Mouse (Mus musculus): ENCODE measurements at regions not wholly inside any gene's neighbourhood (a gene's known extent, or its start where the extent isn't known, plus 50 kb on each side); places are given as distances from the start of the nearest gene placed in this dataset.
A peak's percentile ranks its signal among the peaks of the same experiment; 100 is the strongest.

GRCm38 (mm10) chr1:130276885-130277284, 145.9 kb downstream of the Cd55b start (continued):
- TF ChIP-seq ZKSCAN1 (IDR thresholded peaks at IDR 0.05; ENCODE audit: low read depth, low read length) = no peak

GRCm38 (mm10) chr1:130276005-130276404, 146.8 kb downstream of the Cd55b start:
- H3K27ac ChIP-seq (ENCODE audit: control insufficient read depth, low read depth, low read length) = peak overlapping the region; percentile 29; the same call in 1 of the 2 replicates
- no peak overlapping the region for H3K9ac ChIP-seq (ENCODE audit: control insufficient read depth, low read depth, low read length, poor library complexity, severe bottlenecking)
- H3K27me3 ChIP-seq (ENCODE audit: control insufficient read depth in 1 of 2, insufficient read depth in 2 of 2, low read length in 2 of 2) = no peaks in the 10 kb centered on the region
- peaks cover 0 to 25% of the 10 kb centered on the region in 2 experiments; a peak in 2 of 4 replicates for H3K36me3 ChIP-seq (ENCODE audit: control insufficient read depth in 1 of 2, insufficient read depth in 2 of 2, low read length in 2 of 2)
- H3K79me2 ChIP-seq (ENCODE audit: control insufficient read depth, insufficient read depth, low read length, poor library complexity) = no peaks in the 10 kb centered on the region
- no peak overlapping the region for H3K4me3 ChIP-seq (ENCODE audit: control insufficient read depth in 1 of 2, insufficient read depth in 1 of 2, low read depth in 2 of 2, low read length in 2 of 2)
- TF ChIP-seq E2F4 (IDR thresholded peaks at IDR 0.05; ENCODE audit: borderline replicate concordance, low read depth, low read length) (no peak), POLR2AphosphoS2 (IDR thresholded peaks at IDR 0.05; ENCODE audit: low read length) (no peak), ZNF384 (IDR thresholded peaks at IDR 0.05; ENCODE audit: low read depth, low read length) (no peak), MYC (IDR thresholded peaks at IDR 0.05; ENCODE audit: low read depth, low read length) (no peak), NRF1 (IDR thresholded peaks at IDR 0.05; ENCODE audit: insufficient read depth, low read depth, low read length, poor library complexity, severe bottlenecking) (no peak), TCF12 (IDR thresholded peaks at IDR 0.05; ENCODE audit: low read depth, low read length) (0 out of 2 replicates have a peak, but pooled peaks have one; percentile 23), USF2 (IDR thresholded peaks at IDR 0.05; ENCODE audit: borderline replicate concordance in 1 of 2, insufficient read depth in 1 of 2, low read depth in 1 of 2, low read length in 2 of 2) (no peak), POLR2AphosphoS5 (IDR thresholded peaks at IDR 0.05; ENCODE audit: borderline replicate concordance, low read depth, low read length) (no peak), BHLHE40 (IDR thresholded peaks at IDR 0.05; ENCODE audit: borderline replicate concordance, low read depth, low read length) (no peak), MEF2A (IDR thresholded peaks at IDR 0.05; ENCODE audit: extremely low read depth, insufficient replicate concordance, low read depth, low read length, poor library complexity, severe bottlenecking) (no peak), CTCF (IDR thresholded peaks at IDR 0.05 in 2 of 3, conservative IDR thresholded peaks at IDR 0.05 in 1 of 3; ENCODE audit: control insufficient read depth in 1 of 3, insufficient read depth in 1 of 3, low read depth in 2 of 3, low read length in 3 of 3, poor library complexity in 1 of 3, severe bottlenecking in 1 of 3) (no peak), GABPA (IDR thresholded peaks at IDR 0.05; ENCODE audit: low read depth, low read length) (no peak), TBP (IDR thresholded peaks at IDR 0.05; ENCODE audit: low read depth, low read length) (no peak), HCFC1 (IDR thresholded peaks at IDR 0.05; ENCODE audit: low read depth, low read length) (no peak), ETS1 (IDR thresholded peaks at IDR 0.05; ENCODE audit: low read depth, low read length) (0 out of 2 replicates have a peak, but pooled peaks have one; percentile 29), USF1 (IDR thresholded peaks at IDR 0.05; ENCODE audit: low read depth, low read length) (no peak), UBTF (IDR thresholded peaks at IDR 0.05; ENCODE audit: borderline replicate concordance, insufficient read depth, low read depth, low read length) (no peak), MXI1 (IDR thresholded peaks at IDR 0.05; ENCODE audit: low read depth, low read length) (no peak), MAZ (IDR thresholded peaks at IDR 0.05; ENCODE audit: low read depth, low read length) (no peak), ZMIZ1 (IDR thresholded peaks at IDR 0.05; ENCODE audit: low read depth, low read length) (no peak), CHD2 (IDR thresholded peaks at IDR 0.05; ENCODE audit: low read length) (no peak), MYB (IDR thresholded peaks at IDR 0.05; ENCODE audit: low read depth, low read length) (no peak), TAL1 (IDR thresholded peaks at IDR 0.05; ENCODE audit: low read length) (no peak), RCOR1 (IDR thresholded peaks at IDR 0.05; ENCODE audit: low read depth, low read length) (no peak), MAFK (IDR thresholded peaks at IDR 0.05; ENCODE audit: borderline replicate concordance, low read depth, low read length) (no peak), JUND (IDR thresholded peaks at IDR 0.05; ENCODE audit: low read depth, low read length) (no peak), MAX (IDR thresholded peaks at IDR 0.05; ENCODE audit: low read length) (no peak), SIN3A (IDR thresholded peaks at IDR 0.05; ENCODE audit: low read length) (no peak), EP300 (IDR thresholded peaks at IDR 0.05; ENCODE audit: low read depth in 1 of 2, low read length in 2 of 2) (peak; percentile 27 to 34; a peak in 1 of 4 replicates), RAD21 (IDR thresholded peaks at IDR 0.05; ENCODE audit: low read depth, low read length) (no peak), GATA1 (IDR thresholded peaks at IDR 0.05; ENCODE audit: low read depth, low read length) (peak; percentile 57; the same call in 1 of the 2 replicates), SMC3 (IDR thresholded peaks at IDR 0.05; ENCODE audit: low read depth, low read length) (no peak)
- H3K4me1 ChIP-seq (ENCODE audit: control insufficient read depth in 1 of 2, insufficient read depth in 2 of 2, low read length in 2 of 2) = peaks cover 0 to 20% of the 10 kb centered on the region in 2 experiments; a peak in 3 of 4 replicates
- H3K9me3 ChIP-seq (replicated peaks; ENCODE audit: insufficient read depth, low read length) = no peaks in the 10 kb centered on the region
- peak; percentile 62 for DNase-seq (ENCODE audit: low read depth, low spot score)

Measured in MEL (cell line).